Mouse (Mus musculus) spleen, adult 18-20 months (tissue): ENCODE measurements around the gene Fbxl21.

ENCODE experiments used
- DNase-seq, 2 experiments: peaks; one replicate each; pipeline ENCODE4 v3.0.0; 2022; ENCODE audit warnings: mixed read lengths in 2 of 2

The Fbxl21 gene

GRCm38 (mm10) chr13:56522081-56522820 is at the start of gene Fbxl21:
TSS of gene Fbxl21 (plus strand) at chr13:56522472.
- peak; percentile 93 to 97 for DNase-seq

GRCm38 (mm10) chr13:56472661-56473060 is 49.6 kb upstream of the Fbxl21 start:
- no peak for DNase-seq

GRCm38 (mm10) chr13:56475363-56475762 is 46.9 kb upstream of the Fbxl21 start:
- DNase-seq: peak in 1 of 2 experiments; percentile 33

GRCm38 (mm10) chr13:56476790-56477189 is 45.5 kb upstream of the Fbxl21 start:
- DNase-seq: peak in 1 of 2 experiments; percentile 8

- no peak for DNase-seq
Observed at GRCm38 (mm10) chr13:56477271-56477670, 45.0 kb upstream of the Fbxl21 start.

GRCm38 (mm10) chr13:56478027-56478426 is 44.2 kb upstream of the Fbxl21 start:
- no peak for DNase-seq

GRCm38 (mm10) chr13:56482146-56482545 is 40.1 kb upstream of the Fbxl21 start, which contains the start of gene Il9:
TSS of gene Il9 (minus strand) at chr13:56482246.
- no peak for DNase-seq

- no peak for DNase-seq
Observed at GRCm38 (mm10) chr13:56488012-56488411, 34.3 kb upstream of the Fbxl21 start.

GRCm38 (mm10) chr13:56494440-56494839 is 27.8 kb upstream of the Fbxl21 start:
- no peak for DNase-seq

GRCm38 (mm10) chr13:56500132-56500531 is 22.1 kb upstream of the Fbxl21 start:
- no peak for DNase-seq

- DNase-seq: no peak
Observed at GRCm38 (mm10) chr13:56500636-56501035, 21.6 kb upstream of the Fbxl21 start.

- DNase-seq: no peak
Observed at GRCm38 (mm10) chr13:56501866-56502420, 20.3 kb upstream of the Fbxl21 start.

- DNase-seq: no peak
Observed at GRCm38 (mm10) chr13:56506871-56507496, 15.3 kb upstream of the Fbxl21 start.

- DNase-seq: no peak
Observed at GRCm38 (mm10) chr13:56509796-56510195, 12.5 kb upstream of the Fbxl21 start.

GRCm38 (mm10) chr13:56513595-56513994 is 8.7 kb upstream of the Fbxl21 start:
- DNase-seq: no peak

GRCm38 (mm10) chr13:56516311-56516710 is 6.0 kb upstream of the Fbxl21 start:
- DNase-seq: no peak

- no peak for DNase-seq
Observed at GRCm38 (mm10) chr13:56516816-56517215, 5.5 kb upstream of the Fbxl21 start.

- no peak for DNase-seq
Observed at GRCm38 (mm10) chr13:56522821-56523167, 522 bp downstream of the Fbxl21 start.

- DNase-seq: no peak
Observed at GRCm38 (mm10) chr13:56526871-56527270, 4.6 kb downstream of the Fbxl21 start.

GRCm38 (mm10) chr13:56527846-56528245 is 5.6 kb downstream of the Fbxl21 start:
- DNase-seq: no peak

GRCm38 (mm10) chr13:56528281-56528680 is 6.0 kb downstream of the Fbxl21 start:
- no peak for DNase-seq

GRCm38 (mm10) chr13:56529031-56529430 is 6.8 kb downstream of the Fbxl21 start:
- DNase-seq: no peak

- no peak for DNase-seq
Observed at GRCm38 (mm10) chr13:56529685-56530084, 7.4 kb downstream of the Fbxl21 start.

- DNase-seq: no peak
Observed at GRCm38 (mm10) chr13:56534931-56535330, 12.7 kb downstream of the Fbxl21 start.
